19 mouse cellular contexts compared by ENCODE assay signal in genomic region chr8:115199204-115199603, GRCm38 (mm10).
DNase-seq lines count a peak whose midpoint lies in the region; ATAC-seq and TF ChIP-seq lines count a peak whose summit lies in the region.
"Had no signal": no experiment of that assay in that cellular context is flagged by ENCODE, and none has a peak within 500 bp of the region (broad histone marks: within the 10 kb centered on the region; RNA-seq: fewer than 3 reads in every experiment).

No protein-coding gene starts in this region.

- intact Hi-C loops in heart, adult 2 months (cut with DNase I), result no loop called here

- H3K36me3 ChIP-seq in heart, embryonic 15.5 days, result no peaks in the 10 kb centered on the region
- H3K36me3 ChIP-seq in heart, adult 2 months (ENCODE audit: control insufficient read depth, insufficient read depth, low read length), result no peaks in the 10 kb centered on the region
- H3K36me3 ChIP-seq in midbrain, embryonic 11.5 days (ENCODE audit: control insufficient read depth, insufficient read depth, low read length), result no peaks in the 10 kb centered on the region
- no peaks in the 10 kb centered on the region for H3K36me3 ChIP-seq in midbrain, postnatal 0 days (ENCODE audit: insufficient read depth, low read length)
- H3K36me3 ChIP-seq in limb, embryonic 13.5 days, result no peaks in the 10 kb centered on the region
- H3K36me3 ChIP-seq: heart, embryonic 10.5 days had no signal

- H3K79me2 ChIP-seq in heart, adult 2 months (replicated peaks; ENCODE audit: control insufficient read depth, insufficient read depth, low read length), result no peaks in the 10 kb centered on the region

- TF ChIP-seq POLR2A in heart, adult 2 months (IDR thresholded peaks at IDR 0.05; ENCODE audit: insufficient read depth, low read depth, low read length), result no peak

- no peak for TF ChIP-seq CTCF in heart, adult 2 months (IDR thresholded peaks at IDR 0.05)
- TF ChIP-seq CTCF in midbrain, postnatal 0 days (IDR thresholded peaks at IDR 0.05), result no peak

- peaks cover 7% of the 10 kb centered on the region for H3K4me1 ChIP-seq in heart, embryonic 15.5 days (replicated peaks)
- no peaks in the 10 kb centered on the region for H3K4me1 ChIP-seq in heart, adult 2 months (ENCODE audit: control insufficient read depth, insufficient read depth, low read length)
- peaks cover 10% of the 10 kb centered on the region for H3K4me1 ChIP-seq in midbrain, embryonic 11.5 days (ENCODE audit: control insufficient read depth, insufficient read depth, low read length)
- H3K4me1 ChIP-seq in midbrain, postnatal 0 days (ENCODE audit: insufficient read depth, low read length), result no peaks in the 10 kb centered on the region
- peaks cover 23% of the 10 kb centered on the region for H3K4me1 ChIP-seq in limb, embryonic 13.5 days

- H3K27me3 ChIP-seq in heart, embryonic 15.5 days, result peaks cover 15% of the 10 kb centered on the region
- H3K27me3 ChIP-seq in heart, adult 2 months (ENCODE audit: control insufficient read depth, insufficient read depth, low read length), result no peaks in the 10 kb centered on the region
- H3K27me3 ChIP-seq in midbrain, embryonic 11.5 days (ENCODE audit: control insufficient read depth, insufficient read depth, low read length), result peaks cover 3% of the 10 kb centered on the region
- H3K27me3 ChIP-seq in midbrain, postnatal 0 days (ENCODE audit: insufficient read depth, low read length), result no peaks in the 10 kb centered on the region
- H3K27me3 ChIP-seq in limb, embryonic 13.5 days, result peaks cover 46% of the 10 kb centered on the region

- WGBS in heart, embryonic 15.5 days, result 30% methylated on average over 4 of the region's 4 CpGs
- 44% methylated on average over 4 of the region's 4 CpGs for WGBS in heart, adult 2 months
- 13% methylated on average over 4 of the region's 4 CpGs for WGBS in midbrain, embryonic 11.5 days
- 19% methylated on average over 4 of the region's 4 CpGs for WGBS in midbrain, postnatal 0 days
- WGBS in limb, embryonic 13.5 days, result 15% methylated on average over 4 of the region's 4 CpGs

- no peak for TF ChIP-seq EP300 in heart, adult 2 months (IDR thresholded peaks at IDR 0.05; ENCODE audit: insufficient read depth, low read depth, low read length)

- no peak for DNase-seq in heart, adult 2 months
- peak; percentile 85 for DNase-seq in midbrain, embryonic 11.5 days (ENCODE audit: low spot score, missing footprints)
- no peak for DNase-seq in midbrain, postnatal 0 days (ENCODE audit: low spot score)
- peak; percentile 81 for DNase-seq in R1 (ENCODE audit: low read depth, low spot score)
- DNase-seq in cerebellum, adult 11 months, result no peak
- DNase-seq: adrenal gland, postnatal 25 days; cerebellum, adult 2 months; cerebellum, postnatal 36 days; gastrocnemius, postnatal 36 days; heart, postnatal 36 days; kidney, adult 8-10 months; kidney, postnatal 4 days; right cerebral cortex, postnatal 4 days had no signal

- H3K9ac ChIP-seq in heart, embryonic 15.5 days, result no peak overlapping the region
- H3K9ac ChIP-seq in heart, adult 2 months (ENCODE audit: low read depth, low read length), result no peak overlapping the region
- no peak overlapping the region for H3K9ac ChIP-seq in midbrain, embryonic 11.5 days (ENCODE audit: low read length)
- no peak overlapping the region for H3K9ac ChIP-seq in midbrain, postnatal 0 days (replicated peaks; ENCODE audit: low read length, poor library complexity, severe bottlenecking)
- no peak overlapping the region for H3K9ac ChIP-seq in limb, embryonic 13.5 days
- H3K9ac ChIP-seq: hindbrain, embryonic 14.5 days; liver, embryonic 14.5 days had no signal

- H3K27ac ChIP-seq in heart, embryonic 15.5 days, result no peak overlapping the region
- no peak overlapping the region for H3K27ac ChIP-seq in heart, adult 2 months
- H3K27ac ChIP-seq in midbrain, embryonic 11.5 days (ENCODE audit: low read depth, low read length), result no peak overlapping the region
- H3K27ac ChIP-seq in midbrain, postnatal 0 days (ENCODE audit: low read depth, low read length), result no peak overlapping the region
- H3K27ac ChIP-seq in limb, embryonic 13.5 days, result no peak overlapping the region
- H3K27ac ChIP-seq: heart, embryonic 10.5 days; hindbrain, embryonic 14.5 days; liver, embryonic 14.5 days had no signal

- no peak for ATAC-seq in heart, embryonic 15.5 days (replicated peaks; ENCODE audit: insufficient number of reproducible peaks, insufficient read depth, low FRiP score, low read depth)
- ATAC-seq in midbrain, embryonic 11.5 days (ENCODE audit: low FRiP score), result no peak
- ATAC-seq in midbrain, postnatal 0 days (ENCODE audit: low FRiP score), result no peak
- no peak for ATAC-seq in limb, embryonic 13.5 days (ENCODE audit: low FRiP score, low read depth)
- ATAC-seq: forebrain, embryonic 16.5 days had no signal

- 0 out of 2 replicates have a peak overlapping the region, but pooled peaks have one; percentile 26 for H3K4me2 ChIP-seq in heart, embryonic 15.5 days
- no peak overlapping the region for H3K4me2 ChIP-seq in midbrain, embryonic 11.5 days
- no peak overlapping the region for H3K4me2 ChIP-seq in midbrain, postnatal 0 days (ENCODE audit: low read depth, low read length, poor library complexity, severe bottlenecking)
- H3K4me2 ChIP-seq in limb, embryonic 13.5 days (replicated peaks), result peak overlapping the region; percentile 19
- H3K4me2 ChIP-seq: hindbrain, embryonic 14.5 days had no signal

- no peak overlapping the region for H3K4me3 ChIP-seq in heart, embryonic 15.5 days
- no peak overlapping the region for H3K4me3 ChIP-seq in heart, adult 2 months
- H3K4me3 ChIP-seq in midbrain, embryonic 11.5 days (ENCODE audit: low read depth, low read length), result no peak overlapping the region
- no peak overlapping the region for H3K4me3 ChIP-seq in midbrain, postnatal 0 days (ENCODE audit: low read depth, low read length)
- no peak overlapping the region for H3K4me3 ChIP-seq in limb, embryonic 13.5 days
- H3K4me3 ChIP-seq: heart, embryonic 10.5 days had no signal

- no peaks in the 10 kb centered on the region for H3K9me3 ChIP-seq in heart, embryonic 15.5 days (replicated peaks)
- H3K9me3 ChIP-seq in midbrain, embryonic 11.5 days (ENCODE audit: control insufficient read depth, low read length), result no peaks in the 10 kb centered on the region; the same call in 1 of the 2 replicates
- no peaks in the 10 kb centered on the region for H3K9me3 ChIP-seq in midbrain, postnatal 0 days (ENCODE audit: low read length)
- H3K9me3 ChIP-seq in limb, embryonic 13.5 days, result no peaks in the 10 kb centered on the region
- H3K9me3 ChIP-seq: heart, embryonic 10.5 days had no signal

Comparison
In these comparisons a context has a peak if more than half of its experiments do, and no peak if none do; other contexts are left out.
1. DNase-seq: peak in midbrain, embryonic 11.5 days (single experiment) and R1 (single experiment); none in heart, adult 2 months (0 of 2), midbrain, postnatal 0 days (single experiment) and cerebellum, adult 11 months (single experiment).
2. H3K4me2 ChIP-seq: peak in heart, embryonic 15.5 days (single experiment) and limb, embryonic 13.5 days (single experiment); none in midbrain, embryonic 11.5 days (single experiment) and midbrain, postnatal 0 days (single experiment).